Mouse (Mus musculus) naive thymus-derived CD4-positive, alpha-beta T cell, adult 5 months (primary cell): ENCODE results near the gene Lipf. TPM values are rescaled to one million over a fixed set of nuclear protein-coding genes. Genes with fewer than 3 reads are reported as not detected.

ENCODE experiments used
- polyA plus RNA-seq: library from polyadenylated mRNA; unstranded; fragments of 100-300 nt; shearing (Covaris generic); gene quantifications from one replicate; pipeline ENCODE4 v1.2.1, GENCODE M21; 2017

The Lipf gene
- polyA plus RNA-seq: not detected

GRCm38 (mm10) chr19:33960887-33961286, at the start of gene Lipf:
Gene Lipf (plus strand): TSS chr19:33961187.

GRCm38 (mm10) chr19:34008002-34008401, 47.0 kb downstream of the Lipf start, which contains the start of gene Lipk:
Gene Lipk (plus strand): TSS chr19:34008290.

Other genes starting within 250 kb of the Lipf start
- gene Lipo2, start 209.8 kb upstream of the Lipf start, polyA plus RNA-seq: not detected
- 6.4 TPM for gene Lipo3, start 199.2 kb upstream of the Lipf start, polyA plus RNA-seq
- not detected for gene Lipo1, start 173.7 kb upstream of the Lipf start, polyA plus RNA-seq
- gene Lipk, start 47.1 kb downstream of the Lipf start, polyA plus RNA-seq: not detected
- gene Lipn, start 106.2 kb downstream of the Lipf start, polyA plus RNA-seq: not detected
- gene Lipm, start 139.7 kb downstream of the Lipf start, polyA plus RNA-seq: not detected
- not detected for gene Ankrd22, start 204.9 kb downstream of the Lipf start, polyA plus RNA-seq
- gene Stambpl1, start 231.0 kb downstream of the Lipf start, polyA plus RNA-seq: 91.4 TPM